ENCODE assay signal across 24 mouse cellular contexts in genomic region chr10:19045986-19046385, GRCm38 (mm10).
"Had no signal": no experiment of that assay in that cellular context is flagged by ENCODE, and none has a peak within 500 bp of the region (broad histone marks: within the 10 kb centered on the region; RNA-seq: fewer than 3 reads in every experiment).

No protein-coding gene starts in this region.

- DNase-seq: kidney, postnatal 14 days; kidney, postnatal 4 days; layer of hippocampus, adult 9-11 months; liver; lung, adult 18-20 months; lung, postnatal 10 days; lung, postnatal 36 days; right cerebral cortex, adult 18-20 months; right cerebral cortex, postnatal 14 days; spleen, adult 18-20 months; thymus, postnatal 25 days had no signal

- H3K9me3 ChIP-seq: limb, embryonic 10.5 days; limb, embryonic 13.5 days; liver, embryonic 12.5 days; liver, embryonic 15.5 days; lung, embryonic 15.5 days; megakaryocyte, embryonic 14.5 days; midbrain, embryonic 10.5 days; midbrain, embryonic 13.5 days; neural tube, embryonic 12.5 days; neural tube, embryonic 15.5 days; stomach, embryonic 15.5 days had no signal

- H3K4me3 ChIP-seq: layer of hippocampus, adult 2 months; limb, embryonic 10.5 days; limb, embryonic 13.5 days; liver, embryonic 12.5 days; liver, embryonic 15.5 days; lung, embryonic 15.5 days; megakaryocyte, embryonic 14.5 days; midbrain, embryonic 10.5 days; midbrain, embryonic 13.5 days; neural tube, embryonic 12.5 days; neural tube, embryonic 15.5 days; stomach, embryonic 15.5 days had no signal

- H3K4me1 ChIP-seq: limb, embryonic 10.5 days; liver, embryonic 12.5 days; liver, embryonic 15.5 days; lung, embryonic 15.5 days; midbrain, embryonic 10.5 days; midbrain, embryonic 13.5 days; neural tube, embryonic 12.5 days; neural tube, embryonic 15.5 days; stomach, embryonic 15.5 days had no signal

- H3K4me2 ChIP-seq: limb, embryonic 13.5 days; liver, embryonic 12.5 days; liver, embryonic 15.5 days; lung, embryonic 15.5 days; midbrain, embryonic 13.5 days; neural tube, embryonic 12.5 days; neural tube, embryonic 15.5 days; stomach, embryonic 15.5 days had no signal

- H3K27me3 ChIP-seq: limb, embryonic 13.5 days; liver, embryonic 12.5 days; liver, embryonic 15.5 days; lung, embryonic 15.5 days; megakaryocyte, embryonic 14.5 days; midbrain, embryonic 13.5 days; neural tube, embryonic 12.5 days; neural tube, embryonic 15.5 days; stomach, embryonic 15.5 days had no signal

- H3K27ac ChIP-seq: layer of hippocampus, adult 2 months; limb, embryonic 10.5 days; limb, embryonic 13.5 days; liver, embryonic 12.5 days; liver, embryonic 15.5 days; lung, embryonic 15.5 days; midbrain, embryonic 10.5 days; midbrain, embryonic 13.5 days; neural tube, embryonic 12.5 days; neural tube, embryonic 15.5 days; stomach, embryonic 15.5 days had no signal

- H3K9ac ChIP-seq: limb, embryonic 13.5 days; liver, embryonic 12.5 days; liver, embryonic 15.5 days; lung, embryonic 15.5 days; midbrain, embryonic 13.5 days; neural tube, embryonic 12.5 days; neural tube, embryonic 15.5 days; stomach, embryonic 15.5 days had no signal

- H3K36me3 ChIP-seq: limb, embryonic 10.5 days; limb, embryonic 13.5 days; liver, embryonic 12.5 days; liver, embryonic 15.5 days; lung, embryonic 15.5 days; midbrain, embryonic 10.5 days; midbrain, embryonic 13.5 days; neural tube, embryonic 12.5 days; neural tube, embryonic 15.5 days; stomach, embryonic 15.5 days had no signal

- ATAC-seq: liver, embryonic 12.5 days; midbrain, embryonic 13.5 days; midbrain, embryonic 16.5 days had no signal
